Mouse (Mus musculus) adrenal gland, postnatal 4 days (tissue): ENCODE measurements at regions not wholly inside any gene's neighbourhood (a gene's known extent, or its start where the extent isn't known, plus 50 kb on each side); places are given as distances from the start of the nearest gene placed in this dataset.
A peak's percentile ranks its signal among the peaks of the same experiment; 100 is the strongest.
"Not testable (repeated sequence)": the region's sequence is repeated elsewhere in the genome, so short reads cannot be mapped to it uniquely, and the experiment has no call there.

Experiments used
- DNase-seq, 2 experiments: peaks; one replicate each; pipeline ENCODE4 v3.0.0; 2021 to 2022; ENCODE audit warnings: low spot score in 2 of 2, mixed read lengths in 2 of 2

DNA sequence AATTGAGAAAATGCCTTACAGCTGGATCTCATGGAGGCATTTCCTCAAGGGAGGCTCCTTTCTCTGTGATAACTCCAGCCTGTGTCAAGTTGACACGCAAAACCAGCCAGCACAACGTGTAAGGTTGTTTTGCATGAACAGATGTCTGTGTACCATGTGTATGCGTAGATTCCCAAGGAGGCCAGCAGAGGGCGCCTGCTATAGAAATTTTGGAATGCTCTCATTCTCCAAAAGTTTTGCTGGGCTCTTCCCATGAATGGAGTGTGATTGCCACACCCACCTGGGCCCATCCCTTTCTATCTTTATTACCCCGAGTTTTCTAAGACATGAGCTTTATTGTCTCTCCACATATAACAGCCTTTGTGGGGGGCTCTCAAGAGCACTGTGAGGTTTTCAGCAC, 275.4 kb downstream of the Diras2 start:
- no peak for DNase-seq

DNA sequence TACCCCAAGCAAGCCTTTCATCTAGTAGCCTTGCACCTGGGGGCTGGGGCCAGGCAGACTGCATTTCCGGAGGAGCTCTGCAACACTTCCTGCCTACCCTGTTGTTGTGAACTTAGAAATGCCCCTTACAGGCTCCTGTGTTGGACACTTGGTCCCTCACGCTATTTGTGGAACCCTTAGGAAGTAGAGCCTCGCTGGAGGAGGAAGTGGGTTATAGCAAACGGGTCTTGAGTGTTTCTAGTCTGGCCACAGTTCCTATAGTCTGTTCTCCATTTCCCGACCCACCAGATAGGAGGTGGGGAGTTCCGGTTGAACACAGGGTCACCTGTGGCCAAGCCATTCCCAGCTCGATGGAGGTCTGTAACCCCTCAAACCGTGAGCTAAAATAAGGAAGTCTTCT, 272.7 kb downstream of the Diras2 start:
- DNase-seq: no peak

DNA sequence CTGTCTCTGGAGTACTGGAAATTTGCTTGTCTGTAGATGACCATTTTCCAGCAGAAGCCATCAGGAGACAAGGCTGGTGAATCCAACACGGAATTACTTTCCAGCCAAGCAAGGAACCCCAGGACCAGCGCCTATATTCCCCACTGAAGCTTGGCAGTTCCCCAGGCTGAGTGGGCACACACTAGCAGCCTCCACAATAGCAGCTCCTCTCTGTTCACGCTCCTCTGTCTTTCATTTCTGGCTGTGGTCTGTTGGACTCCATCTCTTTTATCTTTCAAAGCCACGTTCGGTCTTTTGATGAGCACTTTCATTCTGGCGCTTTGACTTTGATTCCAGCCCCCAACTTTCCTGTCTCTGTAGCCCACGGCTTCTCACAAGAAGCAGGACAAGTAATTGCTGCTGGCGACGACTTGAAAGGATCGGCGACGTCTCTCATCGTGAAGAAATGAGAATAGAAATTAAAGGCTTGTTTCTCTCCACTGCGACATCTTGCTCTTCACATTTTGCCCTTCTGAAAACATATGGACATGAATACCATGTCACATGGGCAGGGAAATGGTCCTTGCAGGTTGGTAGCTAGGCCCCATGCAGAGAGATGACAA, 268.0 kb downstream of the Diras2 start:
- DNase-seq: no peak

DNA sequence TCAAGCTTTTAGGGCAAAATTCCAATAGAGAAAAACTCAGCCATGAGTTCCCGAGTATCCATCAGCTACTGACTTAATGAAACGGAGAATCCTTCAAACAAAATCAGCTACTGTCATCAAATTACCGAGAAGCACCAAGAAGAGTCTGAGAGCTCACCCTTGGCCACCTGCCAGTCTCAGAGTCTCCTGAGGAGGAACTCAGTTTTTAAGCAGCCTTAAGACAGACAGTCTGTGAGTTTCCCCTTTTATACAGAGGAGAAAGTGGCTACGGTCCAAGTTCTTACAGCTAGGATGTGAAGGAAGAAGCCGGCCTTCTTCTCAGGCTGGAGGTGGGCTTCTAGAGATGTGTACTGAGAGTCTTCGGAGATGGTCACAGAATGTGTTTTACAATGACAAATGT, 262.8 kb downstream of the Diras2 start:
- DNase-seq: no peak

DNA sequence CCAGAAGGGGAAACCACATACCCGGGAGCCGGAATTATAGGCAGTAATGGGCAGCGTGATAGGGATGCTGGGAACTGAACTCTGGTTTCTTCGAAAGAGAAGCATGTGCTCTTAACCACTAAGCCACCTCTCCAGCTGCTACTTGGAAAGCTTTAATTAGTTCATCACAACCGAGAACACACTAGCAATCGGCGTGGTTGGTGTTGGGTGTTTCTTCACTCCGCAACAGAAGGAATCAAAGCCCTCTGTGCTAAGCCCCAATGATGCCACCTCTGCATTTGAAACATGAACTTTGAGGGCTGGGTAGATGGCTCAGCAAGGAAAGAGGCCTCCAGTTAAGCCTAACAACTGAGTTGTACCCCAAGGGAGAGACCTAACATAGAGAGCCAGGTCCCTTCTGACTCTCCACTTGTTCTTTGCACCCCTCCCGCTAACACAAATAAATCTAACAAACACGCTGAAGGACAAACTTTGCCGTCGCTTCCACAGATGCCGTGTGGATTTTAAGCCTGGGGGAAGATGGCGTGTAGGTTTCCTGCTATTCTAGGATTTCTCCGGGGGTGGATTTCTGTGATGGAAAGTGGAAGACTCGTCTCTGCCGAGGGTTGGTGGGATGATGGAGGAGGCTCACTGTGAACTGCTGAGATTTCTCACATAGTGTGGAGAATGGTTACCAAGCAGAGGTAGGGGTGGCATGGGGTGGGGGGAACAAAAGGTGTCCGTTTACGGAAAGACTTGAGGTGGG, 257.4 kb downstream of the Diras2 start:
- DNase-seq: no peak

DNA sequence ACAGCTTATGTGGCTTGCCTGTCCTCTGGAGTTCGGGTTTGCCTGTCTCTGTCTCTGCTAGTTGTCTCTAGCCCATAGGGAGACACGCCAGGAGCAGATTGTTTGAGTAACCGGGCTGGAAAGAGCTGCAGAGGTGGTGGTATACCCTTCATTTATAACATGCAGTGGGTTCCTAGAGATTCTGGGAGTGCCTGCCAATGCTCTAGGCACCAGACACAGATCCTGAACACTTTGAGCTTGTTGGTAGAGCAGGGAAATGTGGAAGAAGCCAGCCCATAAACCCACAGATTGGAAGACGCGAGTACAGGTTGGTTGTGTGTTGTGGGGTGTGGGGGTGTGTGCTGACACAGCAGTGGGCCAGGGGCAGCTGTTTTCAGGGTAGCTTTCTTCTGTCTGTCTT, 255.9 kb downstream of the Diras2 start:
- DNase-seq: no peak

DNA sequence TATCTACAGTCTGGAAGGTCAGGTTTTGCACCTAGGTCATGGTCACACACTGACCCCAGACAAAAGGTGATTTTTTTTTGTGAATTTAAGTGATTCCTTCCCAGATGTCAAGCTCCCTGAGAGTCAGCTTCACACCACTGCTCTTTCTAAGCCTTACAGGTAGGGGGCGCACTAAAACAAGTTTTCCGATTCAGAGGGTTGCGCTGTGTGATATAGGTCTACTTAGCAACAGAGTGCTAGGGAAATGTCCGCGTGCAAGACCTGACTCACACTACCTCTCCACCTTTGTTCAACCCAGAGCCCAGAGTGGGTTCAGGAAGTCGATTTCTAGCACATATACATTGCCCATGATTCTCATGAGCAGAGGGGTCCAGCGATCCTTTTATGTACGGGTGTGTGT, 255.4 kb downstream of the Diras2 start:
- peak in 1 of 2 experiments; percentile 28 for DNase-seq

DNA sequence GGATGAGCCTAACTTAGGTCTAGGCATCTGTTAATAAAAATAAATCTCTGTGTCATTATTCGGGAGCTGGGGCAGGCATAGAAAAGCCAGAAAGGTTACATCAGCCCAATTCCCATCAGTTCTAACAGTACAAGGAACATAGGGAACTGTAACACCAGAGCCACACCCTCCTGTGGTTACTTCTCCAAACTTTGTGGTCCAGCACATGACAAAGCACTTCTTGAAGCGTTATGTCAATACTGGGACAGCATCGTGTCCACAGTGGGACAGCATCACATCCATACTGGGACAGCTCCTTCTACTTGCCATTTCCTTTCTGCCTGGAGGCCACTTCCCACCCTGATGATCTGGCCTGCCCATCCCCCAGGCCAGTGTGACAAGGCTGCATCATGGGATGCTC, 253.9 kb downstream of the Diras2 start:
- DNase-seq: no peak

DNA sequence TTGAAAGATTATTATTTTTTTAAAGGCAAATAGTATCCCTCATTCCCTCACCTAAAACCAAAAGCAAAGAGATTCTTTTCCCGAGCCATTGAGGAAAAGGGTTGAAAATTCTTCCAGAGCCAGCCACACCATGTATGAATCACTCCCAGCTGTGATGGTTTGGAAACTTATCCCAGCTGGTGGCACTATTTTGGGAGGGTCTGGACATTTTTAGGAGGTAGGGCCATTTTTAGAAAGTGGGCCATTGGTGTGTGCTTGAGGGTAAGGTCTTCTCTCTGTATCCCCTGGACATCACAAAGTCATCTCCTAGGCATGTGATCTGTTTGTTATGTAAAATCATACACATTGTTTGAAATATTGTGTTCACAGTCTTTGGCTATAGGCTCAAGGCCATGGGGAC, 252.2 kb downstream of the Diras2 start:
- no peak for DNase-seq

DNA sequence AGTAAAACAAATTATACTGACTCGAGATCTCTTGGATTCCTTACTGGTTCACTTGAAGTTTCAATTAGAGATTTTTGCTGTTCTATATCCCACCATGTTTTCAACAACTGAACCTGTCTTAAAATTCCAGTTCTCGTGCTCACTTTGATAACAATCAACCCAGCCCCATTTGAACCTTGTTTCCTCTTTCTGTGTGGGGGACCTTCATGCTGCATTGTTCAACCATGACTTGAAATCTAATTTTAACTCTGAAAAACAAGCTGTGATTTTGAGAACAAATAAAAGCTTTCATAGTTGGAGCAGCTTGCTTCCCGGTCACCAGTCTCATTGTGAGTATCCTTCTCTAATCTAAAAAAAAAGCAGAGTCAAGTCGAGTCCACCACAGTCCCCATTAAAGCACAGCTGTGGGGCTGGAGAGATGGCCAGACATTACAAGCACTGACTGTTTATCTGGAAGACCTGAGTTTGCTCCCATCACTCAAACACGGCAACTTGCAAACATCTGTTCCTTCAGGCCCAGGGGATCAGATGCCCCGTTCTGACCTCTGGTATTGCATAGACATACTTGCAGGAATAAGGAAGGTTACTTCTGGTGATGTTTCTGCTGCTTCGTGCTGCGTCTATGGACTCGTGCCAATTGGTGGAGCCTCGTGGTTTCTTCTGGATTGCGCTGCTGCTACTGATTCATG, 251.7 kb downstream of the Diras2 start:
- no peak for DNase-seq

DNA sequence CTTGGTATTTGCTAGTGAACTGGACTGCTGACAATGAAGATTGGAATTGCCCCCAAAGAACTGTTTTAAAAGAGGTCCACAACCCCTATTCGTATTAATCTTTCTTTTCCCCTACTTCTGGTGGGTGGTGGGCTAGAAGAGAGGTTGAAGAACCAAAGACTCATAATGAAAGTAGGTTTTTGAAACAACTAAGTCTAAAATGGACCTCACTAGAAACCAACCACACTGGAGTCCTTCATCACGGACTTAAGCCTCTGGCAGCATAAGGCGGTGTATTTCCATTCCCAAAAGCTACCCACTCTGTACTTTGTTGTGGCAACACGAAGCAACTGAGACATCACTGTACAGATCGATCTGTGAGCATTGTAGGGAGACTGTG, 251.1 kb downstream of the Diras2 start:
- DNase-seq: no peak

DNA sequence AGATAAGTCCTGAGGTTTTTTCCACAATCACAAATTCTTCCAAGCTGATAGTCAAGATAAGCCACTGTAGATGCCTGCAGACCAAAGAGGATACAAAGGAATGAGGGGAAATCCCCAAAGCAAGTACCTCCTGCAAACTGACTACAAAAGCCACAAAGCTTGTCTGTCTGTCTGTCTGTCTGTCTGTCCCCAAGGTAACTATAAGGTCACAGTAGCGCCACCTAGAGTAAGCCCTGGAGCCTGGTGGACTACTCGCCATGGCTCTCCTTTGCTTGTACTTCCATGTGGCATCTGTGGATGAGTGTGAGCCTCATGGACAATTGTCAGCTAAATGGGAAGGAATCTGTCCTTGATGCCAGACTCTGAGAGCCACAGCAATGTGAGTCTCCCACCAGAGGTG, 249.8 kb downstream of the Diras2 start:
- DNase-seq: no peak

DNA sequence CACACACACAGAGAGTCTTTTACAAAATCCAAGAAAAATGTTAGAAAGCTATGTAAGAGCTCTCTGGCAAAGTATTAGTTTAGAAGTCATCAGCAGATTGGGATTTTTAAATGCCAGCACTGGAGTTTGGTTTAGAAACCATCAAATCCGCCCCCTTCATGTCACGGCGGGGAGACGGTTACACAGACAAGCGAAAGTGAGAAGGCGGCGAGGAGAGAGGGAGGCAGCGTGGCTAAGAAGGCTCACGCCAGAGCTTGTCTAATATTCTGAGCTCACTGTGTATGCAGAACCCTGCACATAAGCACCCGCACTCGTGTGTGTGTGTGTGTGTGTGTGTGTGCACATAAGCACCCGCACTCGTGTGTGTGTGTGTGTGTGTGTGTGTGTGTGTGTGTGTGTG, 248.6 kb downstream of the Diras2 start:
- no peak for DNase-seq

DNA sequence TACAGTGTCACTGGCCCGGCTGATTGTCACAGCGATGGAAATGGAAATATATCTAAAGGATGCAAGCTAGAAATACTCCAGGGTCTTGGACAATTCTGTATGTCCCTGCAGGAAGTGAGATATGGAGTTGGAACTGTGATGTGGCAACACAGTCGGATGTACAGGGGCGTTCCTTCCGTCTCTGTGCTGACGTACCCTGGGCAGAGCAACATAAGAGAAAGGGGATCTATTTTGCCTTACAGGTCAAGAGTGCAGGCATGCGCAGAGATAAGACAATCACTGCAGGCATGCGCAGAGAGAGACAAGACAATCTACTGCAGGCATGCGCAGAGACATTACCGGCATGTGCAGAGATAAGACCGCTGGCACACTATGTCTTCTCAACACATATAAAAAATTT, 247.6 kb downstream of the Diras2 start:
- DNase-seq: no peak

DNA sequence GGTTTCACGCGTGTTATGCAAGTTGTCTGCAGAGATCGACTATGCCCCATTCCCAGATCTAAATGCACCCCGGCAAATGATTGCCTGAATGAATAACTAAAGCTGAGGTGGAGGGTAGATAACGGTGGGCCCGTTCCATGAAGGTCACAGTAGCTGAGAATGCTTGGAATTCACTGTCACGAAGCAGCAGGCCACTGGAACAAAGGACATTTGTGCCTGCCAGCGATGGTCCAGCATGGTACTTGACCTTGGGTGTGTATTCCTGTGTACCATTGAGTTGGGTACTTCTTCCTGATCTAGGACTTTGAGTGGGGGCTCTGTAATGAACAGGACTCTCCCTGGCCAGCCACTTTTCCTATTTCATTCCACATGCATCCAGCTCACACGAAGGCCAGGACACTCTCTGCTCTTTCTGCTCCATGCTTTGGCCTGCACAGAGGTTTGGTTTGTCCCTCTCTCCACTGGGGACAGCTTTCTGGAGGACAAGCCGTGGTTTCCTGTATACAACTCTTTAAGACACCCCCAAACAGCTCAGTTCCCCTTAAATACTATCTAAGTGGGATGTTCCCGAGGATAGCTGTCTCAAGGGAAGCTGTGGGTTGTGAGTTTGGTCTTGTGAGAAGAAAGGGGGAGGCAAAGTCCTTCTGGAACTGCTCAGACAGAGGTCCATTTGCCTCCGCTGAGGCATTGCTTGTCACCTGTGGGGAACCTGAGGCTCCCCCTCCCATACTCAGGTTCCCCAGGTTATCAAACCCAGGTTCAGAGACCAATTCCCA, 246.9 kb downstream of the Diras2 start:
- DNase-seq: no peak

DNA sequence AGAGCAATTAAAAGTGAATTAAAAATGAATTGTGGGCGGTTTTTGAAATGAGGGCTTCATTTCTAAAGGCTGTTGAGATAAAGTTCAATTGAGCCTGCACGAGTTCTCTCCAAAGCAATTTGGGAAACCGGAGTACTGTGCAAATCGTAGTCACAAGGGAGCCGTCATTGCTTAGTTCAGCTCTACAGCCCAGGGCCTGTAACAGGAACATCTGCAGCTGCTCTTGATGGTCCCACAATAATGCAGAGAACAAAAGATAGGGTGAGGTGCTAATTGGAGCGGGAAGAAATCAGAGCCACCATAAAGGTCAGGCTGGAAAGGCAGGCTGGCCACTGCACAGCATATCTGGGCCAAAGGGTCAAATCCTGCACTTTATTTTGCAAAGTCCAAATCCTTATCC, 242.7 kb downstream of the Diras2 start:
- no peak for DNase-seq

DNA sequence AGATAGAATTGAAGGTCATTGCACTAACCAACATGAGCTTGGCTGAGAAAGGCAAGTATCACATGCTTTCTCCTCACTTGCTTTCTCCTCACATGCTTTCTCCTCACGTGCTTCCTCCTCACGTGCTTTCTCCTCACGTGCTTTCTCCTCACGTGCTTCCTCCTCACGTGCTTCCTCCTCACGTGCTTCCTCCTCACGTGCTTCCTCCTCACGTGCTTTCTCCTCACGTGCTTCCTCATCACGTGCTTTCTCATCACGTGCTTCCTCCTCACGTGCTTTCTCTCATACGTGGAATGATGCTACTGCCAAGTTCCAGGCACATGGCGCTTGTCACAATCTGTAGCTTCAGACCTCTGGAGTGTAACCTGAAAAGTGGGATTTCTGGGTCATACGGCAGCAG, 235.2 kb downstream of the Diras2 start:
- no peak for DNase-seq

DNA sequence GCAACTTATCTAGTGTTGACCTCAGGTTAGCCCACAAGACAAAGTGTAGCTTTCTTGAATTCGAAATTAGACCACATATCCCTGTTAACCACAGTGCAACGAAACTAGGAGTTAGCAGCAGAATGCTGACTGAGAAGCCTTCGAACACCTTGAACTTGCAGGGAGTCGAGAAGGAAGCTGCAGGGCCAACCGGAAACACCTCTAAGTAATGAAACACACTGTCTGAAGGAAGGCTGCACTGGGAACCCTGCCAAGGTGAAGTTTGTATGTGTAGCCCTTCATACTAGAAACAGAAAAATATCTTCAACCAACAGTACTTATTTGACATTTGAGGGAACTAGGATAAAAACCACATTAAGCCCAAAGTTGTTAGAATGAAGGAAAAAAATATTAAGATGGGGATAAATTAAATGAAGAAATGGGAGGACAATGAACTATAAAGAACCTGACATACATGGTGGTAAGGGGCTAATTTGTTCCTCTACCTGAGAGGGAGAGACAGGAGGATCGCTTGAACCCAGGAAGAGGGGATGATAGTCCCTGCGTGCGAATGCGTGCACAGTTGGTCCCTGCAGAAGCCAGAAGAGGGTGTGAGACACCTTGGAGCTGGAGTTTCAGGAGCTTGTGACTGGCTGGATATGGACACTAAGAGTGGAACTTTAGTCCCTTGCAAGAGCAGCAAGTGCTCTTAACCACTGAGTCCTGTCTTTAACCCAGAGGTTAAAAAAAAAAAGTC, 234.4 kb downstream of the Diras2 start:
- no peak for DNase-seq

DNA sequence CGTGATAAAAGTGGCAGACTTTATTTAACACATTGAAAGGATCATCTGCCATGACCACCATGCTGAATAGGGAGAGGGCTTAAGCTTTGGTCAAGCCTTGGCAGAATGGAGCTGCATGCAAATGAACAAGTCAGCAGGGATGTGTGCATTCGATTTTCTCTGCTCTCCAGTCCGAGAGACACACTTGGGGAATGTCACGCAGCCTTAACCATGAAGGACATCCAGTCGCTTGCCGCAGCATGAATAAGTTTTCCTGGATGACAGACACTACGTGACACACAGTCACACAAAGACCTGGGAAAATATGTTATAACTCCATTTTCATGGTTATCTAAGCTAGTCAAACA, 233.8 kb downstream of the Diras2 start:
- DNase-seq: no peak

DNA sequence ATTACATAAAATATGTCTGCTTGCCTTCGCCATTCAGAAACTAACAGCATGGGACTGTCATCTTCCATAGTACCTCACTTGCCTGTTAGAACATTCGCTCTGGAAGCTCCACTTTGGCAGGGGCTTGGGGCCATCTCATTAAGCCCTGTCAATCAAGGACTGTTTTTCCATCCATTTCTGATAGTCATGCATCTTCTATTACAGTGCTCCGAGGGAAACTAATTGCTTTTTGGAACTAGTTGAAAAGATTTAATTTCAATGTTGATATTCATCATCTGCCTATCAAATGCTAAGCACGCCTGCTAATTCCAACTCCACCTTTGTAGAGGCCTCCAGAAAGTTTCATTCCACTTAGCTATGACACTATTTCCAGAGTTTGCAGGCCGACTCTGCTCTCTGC, 232.7 kb downstream of the Diras2 start:
- no peak for DNase-seq

DNA sequence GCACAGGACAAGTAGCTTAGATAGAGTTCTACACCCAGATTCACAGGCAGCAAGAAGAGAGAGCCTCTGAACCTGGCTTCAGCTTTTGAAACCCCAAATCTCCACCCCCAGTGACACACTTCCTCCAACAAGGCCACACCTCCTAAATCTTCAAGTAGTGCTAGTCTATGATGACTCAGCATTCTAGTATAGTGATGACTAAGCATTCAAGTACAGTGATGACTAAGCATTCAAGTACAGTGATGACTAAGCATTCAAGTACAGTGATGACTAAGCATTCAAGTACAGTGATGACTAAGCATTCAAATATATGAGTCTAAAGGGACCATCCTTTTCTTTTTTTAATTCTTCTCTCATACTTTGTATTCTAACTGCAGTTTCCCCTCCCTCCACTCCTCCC, 225.8 kb downstream of the Diras2 start:
- DNase-seq: not testable (repeated sequence)
